Mouse (Mus musculus) thymus, postnatal 4 days (tissue): Measurements from ENCODE around the gene Shprh.
"Not testable (repeated sequence)": the region's sequence is repeated elsewhere in the genome, so short reads cannot be mapped to it uniquely, and the experiment has no call there.

Experiments used
- DNase-seq: peaks from one replicate; pipeline ENCODE4 v3.0.0; 2021

The Shprh gene

GRCm38 (mm10) chr10:11148884-11149741, at the start of gene Shprh:
Gene Shprh (plus strand): TSS chr10:11149427.
- DNase-seq = peak; percentile 99

- no peak for DNase-seq
Observed at GRCm38 (mm10) chr10:11121781-11122180, 27.4 kb upstream of the Shprh start.

- no peak for DNase-seq
Observed at GRCm38 (mm10) chr10:11145580-11145979, 3.6 kb upstream of the Shprh start.

GRCm38 (mm10) chr10:11148446-11148845, 781 bp upstream of the Shprh start:
- no peak for DNase-seq

- DNase-seq = no peak
Observed at GRCm38 (mm10) chr10:11149742-11150125, 507 bp downstream of the Shprh start.

- no peak for DNase-seq
Observed at GRCm38 (mm10) chr10:11151644-11152043, 2.4 kb downstream of the Shprh start.

GRCm38 (mm10) chr10:11157039-11157438, 7.8 kb downstream of the Shprh start:
- no peak for DNase-seq

- no peak for DNase-seq
Observed at GRCm38 (mm10) chr10:11164537-11164936, 15.3 kb downstream of the Shprh start.

- DNase-seq = no peak
Observed at GRCm38 (mm10) chr10:11170252-11170651, 21.0 kb downstream of the Shprh start.

- DNase-seq = no peak
Observed at GRCm38 (mm10) chr10:11171615-11172014, 22.4 kb downstream of the Shprh start.

- no peak for DNase-seq
Observed at GRCm38 (mm10) chr10:11172519-11172918, 23.3 kb downstream of the Shprh start.

GRCm38 (mm10) chr10:11175801-11176482, 26.7 kb downstream of the Shprh start:
- no peak for DNase-seq

GRCm38 (mm10) chr10:11180077-11180476, 30.9 kb downstream of the Shprh start:
- DNase-seq = no peak

GRCm38 (mm10) chr10:11197341-11197740, 48.1 kb downstream of the Shprh start:
- no peak for DNase-seq

- DNase-seq = no peak
Observed at GRCm38 (mm10) chr10:11198346-11198745, 49.1 kb downstream of the Shprh start.

- DNase-seq = no peak
Observed at GRCm38 (mm10) chr10:11199980-11200379, 50.8 kb downstream of the Shprh start.

GRCm38 (mm10) chr10:11205883-11206282, 56.7 kb downstream of the Shprh start:
- DNase-seq = not testable (repeated sequence)

- no peak for DNase-seq
Observed at GRCm38 (mm10) chr10:11208670-11209069, 59.4 kb downstream of the Shprh start.

GRCm38 (mm10) chr10:11212003-11212402, 62.8 kb downstream of the Shprh start:
- DNase-seq = no peak

GRCm38 (mm10) chr10:11226442-11226841, 77.2 kb downstream of the Shprh start:
- DNase-seq = no peak

- DNase-seq = no peak
Observed at GRCm38 (mm10) chr10:11229545-11230178, 80.4 kb downstream of the Shprh start.

GRCm38 (mm10) chr10:11233208-11233607, 84.0 kb downstream of the Shprh start:
- no peak for DNase-seq

- not testable (repeated sequence) for DNase-seq
Observed at GRCm38 (mm10) chr10:11242988-11243387, 93.8 kb downstream of the Shprh start.

GRCm38 (mm10) chr10:11248210-11248609, 99.0 kb downstream of the Shprh start:
- DNase-seq = no peak
